Mouse (Mus musculus) kidney, adult 2 months (tissue): ENCODE measurements around the gene Akap12. TPM values are rescaled to one million over a fixed set of nuclear protein-coding genes. Genes with fewer than 3 reads are reported as not detected.
A peak's percentile ranks its signal among the peaks of the same experiment; 100 is the strongest.

Source experiments
- DNase-seq: peaks from one replicate; pipeline ENCODE4 v3.0.0; 2021
- H3K27ac ChIP-seq: fragments of 200-500 bp; 2 replicates; pipeline ENCODE4 v1.5.1; 2012; ENCODE audit warnings: low read depth, low read length, control low read depth, inconsistent platforms; ENCODE audit not compliant: insufficient read depth
- H3K27me3 ChIP-seq: fragments of 200-500 bp; replicated peaks from 2 replicates; pipeline ENCODE4 v1.6.1; 2012; ENCODE audit warnings: mild to moderate bottlenecking, moderate library complexity, low read length, inconsistent platforms; ENCODE audit not compliant: control insufficient read depth, insufficient read depth
- H3K36me3 ChIP-seq: fragments of 200-500 bp; 2 replicates; pipeline ENCODE4 v1.6.1; 2012; ENCODE audit warnings: mild to moderate bottlenecking, moderate library complexity, low read length, inconsistent platforms; ENCODE audit not compliant: control insufficient read depth, insufficient read depth
- H3K4me1 ChIP-seq: fragments of 200-500 bp; 2 replicates; pipeline ENCODE4 v1.6.1; 2011; ENCODE audit warnings: low read length; ENCODE audit not compliant: control insufficient read depth, insufficient read depth
- H3K4me3 ChIP-seq: fragments of 200-500 bp; 2 replicates; pipeline ENCODE4 v1.5.1; 2011; ENCODE audit warnings: mild to moderate bottlenecking, low read depth, low read length, control low read depth; ENCODE audit not compliant: insufficient read depth
- CTCF ChIP-seq: fragments of 200-500 bp; conservative IDR thresholded peaks from 2 replicates; pipeline ENCODE4 v1.5.1; 2011; ENCODE audit warnings: low read depth, mild to moderate bottlenecking, control low read depth, low read length, moderate library complexity, mixed read lengths; ENCODE audit not compliant: insufficient read depth, insufficient read length
- POLR2A ChIP-seq: fragments of 200-500 bp; IDR thresholded peaks from one replicate; pipeline ENCODE4 v1.6.1; 2011; ENCODE audit warnings: low read depth, low read length, control low read depth
- WGBS: fragments of 180-500 bp; shearing (Covaris S2); methylation state at CpG from one replicate; pipeline ENCODE4 v1.1.7; 2018; 5-methylcytosine and 5-hydroxymethylcytosine counted together
- polyA plus RNA-seq: library from polyadenylated mRNA; depleted of rRNA; stranded (reverse); fragments of >200 nt; gene quantifications from 2 replicates; pipeline ENCODE4 v1.2.3, GENCODE M21; 2012

The Akap12 gene
- polyA plus RNA-seq, 1 experiment, result 6.0 TPM

DNA sequence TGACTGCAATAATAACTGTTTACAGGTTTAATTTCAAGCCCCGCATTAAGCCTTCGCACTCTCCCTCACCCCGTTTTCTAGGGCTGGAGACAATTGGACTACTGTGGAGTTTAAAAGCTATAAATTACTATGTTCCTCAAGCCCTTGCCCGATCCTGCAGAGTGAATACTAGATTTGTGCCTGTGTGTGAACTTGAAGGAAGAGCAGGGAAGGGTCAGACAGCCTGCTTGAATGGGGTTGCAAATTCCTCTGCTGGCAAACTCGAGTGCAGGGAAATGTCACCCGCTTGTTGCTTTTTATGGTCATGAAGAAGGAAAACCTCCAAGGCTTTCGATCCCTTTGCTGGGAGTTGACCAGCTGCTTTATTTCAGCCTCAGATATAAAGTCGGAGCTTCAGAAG, 19.6 kb downstream of the Akap12 start:
- Histone ChIP-seq H3K4me3 (no peak overlapping the region), H3K4me1 (no peaks in the 10 kb centered on the region), H3K27me3 (no peaks in the 10 kb centered on the region), H3K36me3 (no peaks in the 10 kb centered on the region), H3K27ac (no peak overlapping the region)
- peak; percentile 54 for DNase-seq
- TF ChIP-seq CTCF, result no peak
- no peak for TF ChIP-seq POLR2A
- 48% methylated on average over 8 of the region's 8 CpGs for WGBS

DNA sequence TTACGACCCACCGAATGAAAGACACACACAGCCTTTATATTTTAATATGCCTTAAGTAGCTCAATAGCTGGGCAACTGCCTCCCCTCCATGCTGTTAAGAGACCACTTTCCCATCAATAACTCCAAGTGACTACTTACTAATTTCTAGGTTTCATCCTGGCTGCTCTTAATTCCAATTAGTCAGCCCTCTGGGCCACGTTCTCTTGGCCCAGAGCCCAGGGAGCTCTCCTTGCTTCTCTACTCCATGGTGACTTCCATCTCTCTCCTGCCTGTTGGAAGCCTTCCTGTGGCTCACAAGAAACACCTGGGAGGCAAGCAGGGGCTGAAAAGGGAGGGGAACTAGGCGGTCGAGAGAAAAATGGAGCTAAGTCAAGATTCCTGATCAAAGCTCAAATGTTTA, 23.0 kb downstream of the Akap12 start:
- DNase-seq, result no peak
- Histone ChIP-seq H3K36me3 (no peaks in the 10 kb centered on the region), H3K27ac (no peak overlapping the region), H3K4me3 (no peak overlapping the region), H3K4me1 (no peaks in the 10 kb centered on the region), H3K27me3 (no peaks in the 10 kb centered on the region)
- TF ChIP-seq CTCF (no peak), POLR2A (no peak)
- 64% methylated on average over 5 of the region's 5 CpGs for WGBS

DNA sequence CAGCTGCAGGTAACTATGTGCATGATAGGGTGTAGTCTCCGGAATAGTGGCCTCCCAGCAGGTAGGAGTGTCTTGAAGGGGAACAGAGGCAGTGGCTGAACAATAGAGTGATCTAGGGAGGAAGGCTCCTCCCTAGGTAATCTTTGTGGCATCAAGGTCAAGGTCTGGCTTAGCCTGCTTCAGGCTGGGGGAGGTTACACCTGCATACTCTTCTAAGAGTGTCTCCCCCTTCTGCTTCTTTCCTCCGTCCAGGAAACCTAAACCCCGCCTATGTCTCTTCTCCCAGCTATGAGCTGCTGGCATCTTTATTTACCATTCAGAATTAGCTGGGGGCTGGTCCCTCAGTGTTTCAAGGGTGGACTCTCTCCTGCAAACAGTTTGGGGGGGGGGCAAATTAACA, 23.5 kb downstream of the Akap12 start:
- Histone ChIP-seq H3K27me3 (no peaks in the 10 kb centered on the region), H3K36me3 (no peaks in the 10 kb centered on the region), H3K27ac (no peak overlapping the region), H3K4me3 (no peak overlapping the region), H3K4me1 (no peaks in the 10 kb centered on the region)
- DNase-seq, result no peak
- TF ChIP-seq POLR2A (no peak), CTCF (no peak)
- WGBS, result 57% methylated on average over 3 of the region's 3 CpGs

DNA sequence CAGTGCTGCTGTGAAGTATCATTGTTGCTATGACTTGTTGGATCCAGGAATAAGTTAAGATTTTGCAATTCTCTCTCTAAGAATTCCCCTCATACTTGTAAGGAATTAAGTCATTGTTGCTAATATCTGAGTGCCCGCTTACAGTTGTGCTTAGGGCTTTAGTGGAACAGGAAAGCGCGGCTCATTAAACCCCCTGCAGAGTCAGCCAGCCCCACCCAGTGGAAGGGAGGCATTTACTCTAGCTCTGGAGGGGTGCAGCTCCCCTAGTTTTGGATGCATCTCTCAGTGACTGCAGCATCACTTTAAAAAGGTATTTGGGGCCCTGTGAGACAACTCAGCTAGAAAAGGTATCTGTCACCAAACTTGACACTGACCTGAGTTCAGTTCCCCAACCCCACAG, 24.0 kb downstream of the Akap12 start:
- 62% methylated on average over 3 of the region's 3 CpGs for WGBS
- Histone ChIP-seq H3K27me3 (no peaks in the 10 kb centered on the region), H3K36me3 (no peaks in the 10 kb centered on the region), H3K4me1 (no peaks in the 10 kb centered on the region), H3K27ac (no peak overlapping the region), H3K4me3 (no peak overlapping the region)
- no peak for TF ChIP-seq CTCF
- no peak for TF ChIP-seq POLR2A
- DNase-seq, result no peak

DNA sequence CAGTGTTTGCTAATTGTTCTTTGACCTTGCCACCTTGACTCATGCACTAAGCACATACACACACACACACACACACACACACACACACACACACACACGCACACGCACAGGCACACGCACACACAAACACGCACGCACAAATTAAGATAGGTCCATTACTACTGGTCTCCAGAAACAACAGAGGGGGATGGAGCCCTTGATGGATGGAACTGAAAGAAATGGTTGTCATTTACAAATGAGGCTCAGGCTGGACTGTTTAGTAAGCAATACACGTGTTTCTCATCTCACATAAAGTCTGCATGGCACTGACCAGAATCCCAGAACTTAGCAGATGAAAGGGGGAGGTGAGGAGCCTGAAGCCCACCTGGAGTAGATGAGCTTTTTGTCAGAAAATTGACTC, 24.4 kb downstream of the Akap12 start:
- Histone ChIP-seq H3K4me3 (no peak overlapping the region), H3K27me3 (no peaks in the 10 kb centered on the region), H3K27ac (no peak overlapping the region), H3K4me1 (no peaks in the 10 kb centered on the region), H3K36me3 (no peaks in the 10 kb centered on the region)
- WGBS, result 84% methylated on average over 6 of the region's 6 CpGs
- no peak for TF ChIP-seq CTCF
- no peak for TF ChIP-seq POLR2A
- DNase-seq, result no peak

DNA sequence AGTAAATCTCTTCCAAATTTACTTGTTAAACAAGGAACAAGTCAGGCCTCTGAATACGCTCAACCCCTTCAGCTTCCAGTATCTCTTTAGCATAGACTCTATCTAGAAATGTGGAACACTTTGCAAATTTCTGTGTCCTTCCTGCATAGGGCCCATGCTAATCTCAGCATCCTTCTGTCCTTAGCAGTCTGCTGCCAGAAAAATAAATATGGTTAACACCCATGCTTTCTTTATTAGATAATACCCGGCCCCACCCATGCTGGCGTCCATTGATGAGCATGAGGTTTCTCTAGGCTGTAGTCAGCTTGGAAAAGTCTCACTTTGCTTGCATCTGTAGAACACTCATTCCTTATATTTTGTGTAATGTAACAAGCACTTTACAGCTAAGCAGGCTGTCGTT, 27.2 kb downstream of the Akap12 start:
- Histone ChIP-seq H3K4me3 (no peak overlapping the region), H3K27ac (no peak overlapping the region), H3K4me1 (no peaks in the 10 kb centered on the region), H3K27me3 (no peaks in the 10 kb centered on the region), H3K36me3 (no peaks in the 10 kb centered on the region)
- no peak for DNase-seq
- 74% methylated on average over 4 of the region's 4 CpGs for WGBS
- TF ChIP-seq POLR2A (no peak), CTCF (no peak)

DNA sequence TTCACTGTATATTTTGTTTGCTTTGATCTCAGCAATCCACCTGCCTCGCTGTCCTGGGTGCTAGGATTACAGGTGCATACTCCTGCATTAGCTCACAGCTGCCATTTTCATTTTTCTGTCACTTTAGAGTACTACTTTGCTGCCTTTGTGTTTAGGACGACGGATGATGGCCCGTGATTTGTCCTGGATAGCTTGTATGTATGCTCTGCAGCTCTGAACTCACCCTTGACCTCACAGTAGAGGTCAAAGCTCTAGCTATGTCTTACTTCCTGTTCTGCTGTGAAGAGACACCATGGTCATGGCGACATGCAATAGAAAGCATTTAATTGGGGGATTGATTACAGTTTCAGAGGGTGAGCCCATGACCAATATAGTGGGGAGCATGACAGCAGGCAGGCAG, 37.4 kb downstream of the Akap12 start:
- WGBS, result 61% methylated on average over 5 of the region's 5 CpGs
- no peak overlapping the region for H3K4me3 ChIP-seq
- DNase-seq, result no peak
- no peaks in the 10 kb centered on the region for H3K36me3 ChIP-seq
- H3K27me3 ChIP-seq, result no peaks in the 10 kb centered on the region
- no peak overlapping the region for H3K27ac ChIP-seq
- H3K4me1 ChIP-seq, result no peaks in the 10 kb centered on the region
- TF ChIP-seq POLR2A, result no peak
- no peak for TF ChIP-seq CTCF

DNA sequence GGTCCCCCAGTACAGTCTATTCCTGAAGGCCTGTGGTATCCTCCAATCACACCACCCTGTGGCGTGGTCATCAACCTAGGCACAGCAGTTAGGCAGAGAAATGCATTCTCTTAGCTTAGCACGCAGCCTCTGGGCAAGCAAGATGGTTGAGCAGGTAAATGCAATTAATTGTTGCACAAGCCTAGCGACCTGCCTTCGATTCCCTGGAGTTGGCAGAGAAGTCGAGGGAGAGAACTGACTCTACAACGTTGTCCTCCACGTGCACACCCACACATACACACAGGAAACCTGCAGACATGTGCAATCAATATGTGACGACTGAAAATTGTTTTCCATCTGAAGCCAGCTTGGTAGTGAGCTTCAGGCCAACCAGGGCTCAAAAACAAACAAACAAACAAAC, 57.7 kb downstream of the Akap12 start:
- no peak for DNase-seq
- 73% methylated on average over 8 of the region's 8 CpGs for WGBS
- Histone ChIP-seq H3K36me3 (no peaks in the 10 kb centered on the region), H3K4me3 (no peak overlapping the region), H3K27me3 (no peaks in the 10 kb centered on the region), H3K4me1 (no peaks in the 10 kb centered on the region), H3K27ac (no peak overlapping the region)
- TF ChIP-seq POLR2A (no peak), CTCF (no peak)
